Mouse (Mus musculus) stomach, postnatal 0 days (tissue): ENCODE measurements around the gene Bbc3.
"Not testable (repeated sequence)": the region's sequence is repeated elsewhere in the genome, so short reads cannot be mapped to it uniquely, and the experiment has no call there.

Experiments
- CTCF ChIP-seq: IDR thresholded peaks from 2 replicates; pipeline ENCODE4 v1.5.1; 2016; ENCODE audit warnings: antibody characterized with exemption, low read depth, mild to moderate bottlenecking, moderate library complexity
- EP300 ChIP-seq: optimal IDR thresholded peaks from 2 replicates; pipeline ENCODE3; 2016; ENCODE audit warnings: antibody characterized with exemption

DNA sequence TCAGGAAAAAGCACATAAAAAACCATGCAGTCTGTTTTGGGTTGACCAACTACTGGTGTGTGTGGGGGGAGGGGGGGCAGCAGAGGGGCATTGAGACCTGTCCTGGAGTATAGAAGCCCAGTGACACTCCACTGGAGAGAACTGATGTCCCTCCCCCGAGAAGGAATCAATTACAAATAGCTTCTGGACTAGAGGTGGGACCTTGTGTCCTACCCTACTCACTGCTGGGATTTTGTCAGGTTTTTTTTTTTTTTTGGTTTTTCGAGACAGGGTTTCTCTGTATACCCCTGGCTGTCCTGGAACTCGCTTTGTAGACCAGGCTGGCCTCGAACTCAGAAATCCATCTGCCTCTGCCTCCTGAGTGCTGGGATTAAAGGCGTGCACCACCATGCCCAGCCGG, 1.1 kb upstream of the Bbc3 start:
- TF ChIP-seq CTCF, EP300: not testable (repeated sequence)
